18 mouse cellular contexts compared by ENCODE assay signal in genomic region chr5:14996670-14997249, GRCm38 (mm10). TPM values are rescaled to one million over a fixed set of nuclear protein-coding genes. Genes with fewer than 3 reads are reported as not detected.
"Had no signal": no experiment of that assay in that cellular context is flagged by ENCODE, and none has a peak within 500 bp of the region (broad histone marks: within the 10 kb centered on the region; RNA-seq: fewer than 3 reads in every experiment).

No protein-coding gene starts in this region.

RNA-seq across cellular contexts. Expression of gene Gm10354, which starts 18.0 kb away (rescaled TPM):
- polyA plus RNA-seq: frontal cortex, adult 2 months; heart, embryonic 10.5 days; heart, embryonic 14.5 days; heart, postnatal 0 days; hindbrain, embryonic 13.5 days; hindbrain, embryonic 16.5 days; intestine, embryonic 14.5 days; intestine, embryonic 16.5 days; kidney, adult 2 months; kidney, embryonic 15.5 days; kidney, postnatal 0 days; large intestine, adult 2 months; limb, embryonic 11.5 days; limb, embryonic 13.5 days; limb, embryonic 15.5 days; liver, adult 2 months; liver, embryonic 12.5 days; liver, embryonic 14.5 days had no signal

RNA-seq across cellular contexts. Expression of gene Gm17019, which starts 36.0 kb away (rescaled TPM):
- polyA plus RNA-seq: frontal cortex, adult 2 months; heart, embryonic 10.5 days; heart, embryonic 14.5 days; heart, postnatal 0 days; hindbrain, embryonic 13.5 days; hindbrain, embryonic 16.5 days; intestine, embryonic 14.5 days; intestine, embryonic 16.5 days; kidney, adult 2 months; kidney, embryonic 15.5 days; kidney, postnatal 0 days; large intestine, adult 2 months; limb, embryonic 11.5 days; limb, embryonic 13.5 days; limb, embryonic 15.5 days; liver, adult 2 months; liver, embryonic 12.5 days; liver, embryonic 14.5 days had no signal

RNA-seq across cellular contexts. Expression of gene Speer4e, which starts 58.5 kb away (rescaled TPM):
- polyA plus RNA-seq: frontal cortex, adult 2 months; heart, embryonic 10.5 days; heart, postnatal 0 days; hindbrain, embryonic 13.5 days; hindbrain, embryonic 16.5 days; intestine, embryonic 14.5 days; intestine, embryonic 16.5 days; kidney, adult 2 months; kidney, embryonic 15.5 days; kidney, postnatal 0 days; large intestine, adult 2 months; limb, embryonic 11.5 days; limb, embryonic 13.5 days; limb, embryonic 15.5 days; liver, adult 2 months; liver, embryonic 12.5 days; liver, embryonic 14.5 days had no signal
